Mouse (Mus musculus) adrenal gland, adult (tissue): ENCODE measurements around the gene Nedd1.

Experiments
- DNase-seq, 2 experiments: peaks; one replicate each; pipeline ENCODE4 v3.0.0; 2022 to 2023; ENCODE audit warnings: low spot score in 1 of 2; ENCODE audit not compliant: inconsistent age in 2 of 2

Nedd1 gene

GRCm38 (mm10) chr10:92721771-92722619 is at the start of gene Nedd1:
Gene Nedd1, minus strand, starts transcription at chr10:92722420.
- DNase-seq, result peak; percentile 96 to 99

GRCm38 (mm10) chr10:92754359-92754758 is 32.1 kb upstream of the Nedd1 start:
- DNase-seq, result no peak

- no peak for DNase-seq
Observed at GRCm38 (mm10) chr10:92730339-92730738, 8.1 kb upstream of the Nedd1 start.

- no peak for DNase-seq
Observed at GRCm38 (mm10) chr10:92728723-92729122, 6.5 kb upstream of the Nedd1 start.

GRCm38 (mm10) chr10:92722620-92722988 is 384 bp upstream of the Nedd1 start:
- DNase-seq, result no peak

- DNase-seq, result peak in 1 of 2 experiments; percentile 28
Observed at GRCm38 (mm10) chr10:92699032-92699431, 23.2 kb downstream of the Nedd1 start.

GRCm38 (mm10) chr10:92675056-92675455 is 47.2 kb downstream of the Nedd1 start:
- DNase-seq, result no peak

- DNase-seq, result no peak
Observed at GRCm38 (mm10) chr10:92671906-92672305, 50.3 kb downstream of the Nedd1 start.

GRCm38 (mm10) chr10:92665287-92665686 is 56.9 kb downstream of the Nedd1 start:
- DNase-seq, result no peak

GRCm38 (mm10) chr10:92653266-92653665 is 69.0 kb downstream of the Nedd1 start:
- DNase-seq, result no peak

GRCm38 (mm10) chr10:92652399-92652920 is 69.8 kb downstream of the Nedd1 start:
- DNase-seq, result peak in 1 of 2 experiments; percentile 26

- no peak for DNase-seq
Observed at GRCm38 (mm10) chr10:92651266-92651665, 71.0 kb downstream of the Nedd1 start.

GRCm38 (mm10) chr10:92649096-92649495 is 73.1 kb downstream of the Nedd1 start:
- no peak for DNase-seq

GRCm38 (mm10) chr10:92647691-92648090 is 74.5 kb downstream of the Nedd1 start:
- no peak for DNase-seq

- no peak for DNase-seq
Observed at GRCm38 (mm10) chr10:92643995-92644394, 78.2 kb downstream of the Nedd1 start.

- peak in 1 of 2 experiments; percentile 20 for DNase-seq
Observed at GRCm38 (mm10) chr10:92641032-92641431, 81.2 kb downstream of the Nedd1 start.
